Mouse (Mus musculus): ENCODE results near the gene Fdps. TPM values are rescaled to one million over a fixed set of nuclear protein-coding genes. Genes with fewer than 3 reads are reported as not detected.

Fdps gene
- polyA plus RNA-seq (2016; fragmentation: Nextera tagmentation; extraction: Ambion mirVana), result 247 and 249 TPM in 2 replicates

DNA sequence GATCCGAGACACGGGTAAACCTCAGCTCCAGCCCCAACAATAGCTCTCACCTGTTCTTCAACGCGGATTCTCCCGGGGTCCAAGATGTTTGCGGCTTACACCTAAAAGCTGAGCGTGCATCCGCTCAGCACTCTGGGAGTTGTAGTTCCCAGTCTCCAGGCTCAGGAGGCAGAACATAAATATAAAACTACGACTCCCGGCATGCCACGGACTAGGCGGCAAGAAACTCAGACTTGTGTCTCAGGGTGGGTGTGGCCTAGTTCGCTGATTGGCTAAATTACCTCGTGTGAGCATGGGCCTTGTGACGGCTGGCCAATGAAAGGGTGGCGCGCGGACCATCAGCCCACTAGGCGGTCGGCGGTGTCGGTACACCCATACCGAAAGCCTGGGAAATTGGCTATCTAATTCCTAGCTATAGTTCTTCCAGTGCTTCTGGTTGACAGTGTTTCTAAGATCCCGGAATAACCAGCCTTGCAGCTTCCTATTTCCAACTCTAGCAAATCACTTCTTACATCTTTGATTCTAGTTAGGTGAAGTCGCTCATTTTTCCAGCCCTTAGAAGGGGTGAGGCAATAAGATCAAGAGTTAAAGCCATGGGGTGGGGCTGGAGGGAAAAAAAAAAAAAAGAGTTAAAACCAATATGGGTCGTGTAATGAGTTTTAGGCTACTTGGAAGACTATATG, at the start of gene Fdps:
TSS of gene Fdps (minus strand) at position 148 of the 683 bp plus-strand sequence.
- H3K9me3 ChIP-seq, result no peaks in the 10 kb centered on the region
- ATAC-seq (ENCODE audit: insufficient number of reproducible peaks, insufficient read depth, low FRiP score, low TSS enrichment, low read depth), result peak; percentile 98
- H3K4me3 ChIP-seq (replicated peaks), result peak within 1 kb of the TSS; percentile 76
- peak within 1 kb of the TSS; percentile 92 for H3K4me2 ChIP-seq
- H3K4me1 ChIP-seq (replicated peaks), result peaks cover 22% of the 10 kb centered on the region
- peak within 1 kb of the TSS; percentile 73 for H3K9ac ChIP-seq (replicated peaks)
- peaks cover 28% of the 10 kb centered on the region for H3K36me3 ChIP-seq
- H3K27me3 ChIP-seq, result no peaks in the 10 kb centered on the region
- under 1% methylated on average over 26 of the region's 26 CpGs for WGBS
- peak within 1 kb of the TSS; percentile 80 for H3K27ac ChIP-seq

DNA sequence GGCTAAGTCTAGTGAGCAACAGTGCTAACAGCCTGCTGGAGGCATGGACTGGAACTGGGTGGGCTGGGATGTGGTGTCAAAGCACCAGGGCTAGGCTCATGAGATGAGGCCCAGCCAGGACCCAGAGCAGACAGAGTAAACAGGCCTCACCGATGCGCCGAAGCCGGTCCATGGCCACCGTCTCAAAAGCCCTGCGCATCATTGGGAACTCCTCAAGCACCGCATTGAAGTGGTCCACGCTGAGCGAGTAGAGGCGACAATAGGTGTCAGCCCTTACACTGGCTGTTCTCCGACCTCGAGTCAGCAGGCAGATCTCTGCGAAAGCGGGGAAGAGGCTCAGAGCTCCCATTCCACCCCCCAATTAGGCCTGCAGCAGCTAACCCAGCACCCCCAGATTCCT, 46.8 kb upstream of the Fdps start:
- no peak overlapping the region for H3K27ac ChIP-seq
- no peaks in the 10 kb centered on the region for H3K9me3 ChIP-seq
- H3K36me3 ChIP-seq, result no peaks in the 10 kb centered on the region
- peaks cover 74% of the 10 kb centered on the region for H3K27me3 ChIP-seq
- 72% methylated on average over 14 of the region's 14 CpGs for WGBS
- no peak for ATAC-seq (ENCODE audit: insufficient number of reproducible peaks, insufficient read depth, low FRiP score, low TSS enrichment, low read depth)
- no peak overlapping the region for H3K9ac ChIP-seq (replicated peaks)
- no peak overlapping the region for H3K4me3 ChIP-seq (replicated peaks)
- H3K4me1 ChIP-seq (replicated peaks), result peaks cover 9% of the 10 kb centered on the region
- peak overlapping the region; percentile 58 for H3K4me2 ChIP-seq

DNA sequence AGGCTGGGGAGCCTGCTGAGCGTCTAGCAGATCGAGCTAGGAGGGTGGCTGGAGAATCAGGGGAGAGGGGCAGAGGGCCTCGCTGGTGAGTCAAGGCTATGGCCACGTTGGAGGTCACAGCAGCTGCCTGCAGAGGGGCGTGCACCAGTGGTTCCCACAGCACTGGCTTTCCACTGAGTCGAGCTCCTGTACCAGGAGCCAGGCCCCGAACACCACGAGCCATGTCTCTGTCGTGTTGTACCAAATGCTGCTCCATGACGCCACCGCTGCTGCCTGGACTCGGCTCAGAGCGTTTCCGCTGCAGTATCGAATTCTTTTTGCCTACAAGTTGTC, 46.2 kb upstream of the Fdps start:
- H3K4me3 ChIP-seq (replicated peaks), result peak overlapping the region; percentile 29
- H3K36me3 ChIP-seq, result no peaks in the 10 kb centered on the region
- ATAC-seq (ENCODE audit: insufficient number of reproducible peaks, insufficient read depth, low FRiP score, low TSS enrichment, low read depth), result no peak
- WGBS, result 6% methylated on average over 15 of the region's 15 CpGs
- H3K9ac ChIP-seq (replicated peaks), result peak overlapping the region; percentile 24; the same call in 1 of the 2 replicates
- H3K9me3 ChIP-seq, result no peaks in the 10 kb centered on the region
- peaks cover 9% of the 10 kb centered on the region for H3K4me1 ChIP-seq (replicated peaks)
- H3K27ac ChIP-seq, result no peak overlapping the region
- peak overlapping the region; percentile 58 for H3K4me2 ChIP-seq
- peaks cover 73% of the 10 kb centered on the region for H3K27me3 ChIP-seq

DNA sequence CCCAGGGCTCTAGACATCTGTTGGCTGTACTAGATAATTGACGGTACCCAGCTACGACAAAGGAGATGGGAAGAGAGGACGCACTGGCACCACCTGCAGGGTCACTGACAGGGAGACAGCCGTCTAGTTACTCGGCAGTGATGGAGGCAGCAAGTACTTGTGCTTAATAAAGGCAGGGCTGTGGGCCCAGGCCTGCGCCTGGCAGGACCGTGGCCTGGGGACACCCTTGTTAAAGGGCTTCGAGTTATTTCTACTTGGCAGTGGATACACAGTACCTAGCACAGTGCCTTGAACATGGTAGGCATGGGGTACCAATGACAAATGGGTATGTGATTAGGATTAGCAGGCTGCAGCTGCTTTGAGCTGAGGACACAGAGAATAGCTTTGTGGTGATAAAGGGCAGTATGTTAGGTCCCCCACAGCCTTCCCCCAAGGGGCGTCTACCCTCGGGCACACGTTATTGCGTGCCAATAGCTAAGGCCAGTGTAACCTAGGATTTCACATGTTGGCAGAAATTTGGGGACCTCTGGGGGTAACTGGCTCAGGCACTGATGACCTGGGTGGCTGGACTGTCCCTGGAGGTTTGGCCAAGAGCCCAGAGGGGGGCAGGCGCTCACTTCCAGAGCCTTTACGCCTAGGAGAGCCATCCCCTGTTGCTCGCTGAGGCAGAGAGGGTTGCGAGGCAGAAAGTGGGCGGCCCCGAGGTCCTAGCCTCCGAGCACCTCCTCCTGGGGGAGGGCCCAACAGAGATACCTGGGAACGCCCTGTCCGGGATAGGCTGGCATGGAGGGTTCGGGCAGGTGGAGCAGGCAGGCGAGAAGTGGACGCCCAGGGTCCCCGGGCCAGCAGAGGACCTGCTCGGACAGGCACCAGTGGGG, 45.6 kb upstream of the Fdps start:
- Histone ChIP-seq H3K27ac (no peak overlapping the region), H3K27me3 (peaks cover 67% of the 10 kb centered on the region), H3K36me3 (no peaks in the 10 kb centered on the region), H3K4me3 (replicated peaks) (peak overlapping the region; percentile 29), H3K9ac (replicated peaks) (peak overlapping the region; percentile 24; the same call in 1 of the 2 replicates), H3K4me1 (replicated peaks) (peaks cover 9% of the 10 kb centered on the region), H3K9me3 (no peaks in the 10 kb centered on the region), H3K4me2 (peak overlapping the region; percentile 58)
- peak; percentile 34; the same call in 1 of the 2 replicates for ATAC-seq (ENCODE audit: insufficient number of reproducible peaks, insufficient read depth, low FRiP score, low TSS enrichment, low read depth)
- 22% methylated on average over 26 of the region's 26 CpGs for WGBS

DNA sequence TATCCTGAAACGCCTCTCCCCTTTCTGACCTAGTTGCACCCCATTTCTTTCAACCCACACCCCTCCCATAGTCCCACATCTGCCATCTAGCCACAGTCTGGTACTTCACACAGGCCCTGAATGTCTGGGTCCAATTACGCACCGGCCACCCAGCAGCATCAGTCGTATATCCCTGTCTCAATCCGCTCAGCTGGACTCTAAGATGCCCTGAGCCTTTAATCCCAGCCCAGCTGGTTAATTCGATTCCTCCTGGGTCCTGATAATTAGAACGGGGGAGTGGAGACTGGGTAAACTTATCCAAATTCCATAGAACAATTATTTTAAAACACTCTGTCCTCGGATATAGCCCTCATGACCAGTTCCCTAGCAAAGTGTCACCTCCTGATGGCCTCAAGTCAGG, 43.8 kb upstream of the Fdps start:
- Histone ChIP-seq H3K4me1 (replicated peaks) (peaks cover 9% of the 10 kb centered on the region), H3K4me2 (no peak overlapping the region), H3K9ac (replicated peaks) (no peak overlapping the region), H3K9me3 (no peaks in the 10 kb centered on the region), H3K36me3 (no peaks in the 10 kb centered on the region), H3K4me3 (replicated peaks) (no peak overlapping the region), H3K27ac (no peak overlapping the region), H3K27me3 (peaks cover 53% of the 10 kb centered on the region)
- ATAC-seq (ENCODE audit: insufficient number of reproducible peaks, insufficient read depth, low FRiP score, low TSS enrichment, low read depth), result no peak
- WGBS, result 27% methylated on average over 8 of the region's 8 CpGs

DNA sequence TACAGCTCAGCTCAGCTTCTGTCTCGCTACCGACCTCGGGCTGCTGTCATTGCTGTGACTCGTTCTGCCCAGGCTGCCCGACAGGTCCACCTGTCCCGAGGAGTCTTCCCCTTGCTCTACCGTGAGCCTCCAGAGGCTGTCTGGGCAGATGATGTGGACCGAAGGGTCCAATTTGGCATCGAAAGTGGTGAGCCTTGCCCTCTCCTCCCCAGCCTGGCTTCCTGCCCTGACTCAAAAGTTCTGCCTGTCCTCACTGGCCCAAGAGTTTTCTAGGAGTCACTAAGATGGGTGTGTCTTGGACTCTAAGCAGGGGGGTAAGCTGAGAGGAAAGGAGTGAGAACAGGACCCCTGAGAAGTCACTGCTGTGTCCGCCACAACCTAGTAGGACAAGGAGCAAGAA, 43.1 kb upstream of the Fdps start:
- ATAC-seq (ENCODE audit: insufficient number of reproducible peaks, insufficient read depth, low FRiP score, low TSS enrichment, low read depth), result no peak
- H3K9me3 ChIP-seq, result no peaks in the 10 kb centered on the region
- H3K4me1 ChIP-seq (replicated peaks), result peaks cover 9% of the 10 kb centered on the region
- H3K4me2 ChIP-seq, result no peak overlapping the region
- no peak overlapping the region for H3K27ac ChIP-seq
- 66% methylated on average over 10 of the region's 10 CpGs for whole genome bisulfite sequencing
- H3K27me3 ChIP-seq, result peaks cover 46% of the 10 kb centered on the region
- H3K36me3 ChIP-seq, result no peaks in the 10 kb centered on the region
- H3K4me3 ChIP-seq (replicated peaks), result no peak overlapping the region
- H3K9ac ChIP-seq (replicated peaks), result no peak overlapping the region

DNA sequence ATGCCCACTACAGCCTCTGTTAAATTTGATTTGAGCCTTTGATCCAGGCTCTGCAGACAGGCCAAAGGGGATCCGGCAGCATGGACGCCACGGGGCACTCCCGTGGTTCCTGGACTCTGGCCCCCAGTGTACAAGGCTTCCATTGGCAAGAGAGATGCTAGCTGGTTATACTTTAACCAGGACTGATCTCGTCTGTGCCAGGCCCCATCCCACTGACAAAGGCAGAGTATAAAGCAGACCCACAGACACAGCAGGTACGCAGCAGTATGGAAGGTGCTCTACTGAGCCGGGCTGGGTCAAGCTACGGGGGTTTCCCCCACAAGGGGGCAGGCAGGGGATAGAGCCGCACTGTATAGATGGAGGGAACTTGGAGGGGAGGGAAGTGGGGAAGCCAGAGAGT, 34.6 kb upstream of the Fdps start:
- no peak for ATAC-seq (ENCODE audit: insufficient number of reproducible peaks, insufficient read depth, low FRiP score, low TSS enrichment, low read depth)

DNA sequence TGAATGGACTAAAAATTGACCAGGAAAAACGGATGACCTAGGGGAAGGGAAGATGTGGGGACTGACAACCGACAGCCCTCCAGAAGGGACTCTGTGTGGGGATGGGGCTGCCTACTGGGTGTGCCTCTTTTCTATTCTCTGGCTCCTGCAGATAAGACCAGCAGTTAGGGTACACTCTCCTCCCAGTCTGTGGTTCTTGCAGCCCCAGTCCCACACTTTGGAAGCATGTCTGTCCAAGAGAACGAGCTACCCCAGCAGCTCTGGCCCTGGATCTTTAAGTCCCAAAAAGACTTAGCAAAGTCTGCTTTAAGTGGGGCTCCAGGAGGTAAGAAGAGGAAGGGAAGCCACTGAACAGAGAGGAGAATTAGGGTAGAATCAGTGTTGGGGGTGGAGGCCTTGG, 34.2 kb upstream of the Fdps start, which contains the start of gene Pklr:
TSS of gene Pklr (plus strand) at position 185 of the 400 bp plus-strand sequence.
- Histone ChIP-seq H3K4me1 (replicated peaks) (peaks cover 7% of the 10 kb centered on the region), H3K4me3 (replicated peaks) (no peak within 1 kb of the TSS), H3K36me3 (no peaks in the 10 kb centered on the region), H3K9ac (replicated peaks) (no peak within 1 kb of the TSS), H3K27me3 (peaks cover 27% of the 10 kb centered on the region), H3K9me3 (no peaks in the 10 kb centered on the region), H3K27ac (no peak within 1 kb of the TSS), H3K4me2 (no peak within 1 kb of the TSS)
- 62% methylated on average over 3 of the region's 3 CpGs for WGBS
- no peak for ATAC-seq (ENCODE audit: insufficient number of reproducible peaks, insufficient read depth, low FRiP score, low TSS enrichment, low read depth)

More for the DNA sequence above, 34.6 kb upstream of the Fdps start:
- no peak overlapping the region for H3K4me3 ChIP-seq (replicated peaks)
- H3K27ac ChIP-seq, result no peak overlapping the region
- H3K36me3 ChIP-seq, result no peaks in the 10 kb centered on the region
- WGBS, result 48% methylated on average over 9 of the region's 9 CpGs
- H3K4me1 ChIP-seq (replicated peaks), result peaks cover 7% of the 10 kb centered on the region
- H3K9ac ChIP-seq (replicated peaks), result no peak overlapping the region
- no peaks in the 10 kb centered on the region for H3K9me3 ChIP-seq
- H3K4me2 ChIP-seq, result no peak overlapping the region
- H3K27me3 ChIP-seq, result peaks cover 27% of the 10 kb centered on the region

DNA sequence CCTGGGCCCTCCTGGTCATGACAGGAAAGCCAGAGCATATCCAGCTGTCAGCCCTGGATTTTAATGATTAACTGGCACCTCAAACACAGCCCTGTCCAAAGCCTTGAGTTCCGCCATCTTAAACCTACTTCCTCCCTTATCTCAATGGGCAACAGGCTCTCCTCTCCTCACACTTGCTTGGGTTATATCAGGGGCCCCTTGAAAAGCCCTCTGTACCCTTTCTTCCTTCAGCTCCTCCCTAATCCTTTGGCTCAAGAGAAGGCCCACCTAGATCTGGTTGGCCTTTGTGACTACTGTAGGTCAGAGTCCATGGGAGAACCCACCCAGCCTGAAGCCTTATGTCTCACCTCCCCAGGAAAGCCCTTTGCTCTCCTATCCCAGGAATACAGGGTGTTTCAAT, 32.0 kb upstream of the Fdps start:
- Histone ChIP-seq H3K27me3 (peaks cover 27% of the 10 kb centered on the region), H3K27ac (no peak overlapping the region)
- no peak for ATAC-seq (ENCODE audit: insufficient number of reproducible peaks, insufficient read depth, low FRiP score, low TSS enrichment, low read depth)

DNA sequence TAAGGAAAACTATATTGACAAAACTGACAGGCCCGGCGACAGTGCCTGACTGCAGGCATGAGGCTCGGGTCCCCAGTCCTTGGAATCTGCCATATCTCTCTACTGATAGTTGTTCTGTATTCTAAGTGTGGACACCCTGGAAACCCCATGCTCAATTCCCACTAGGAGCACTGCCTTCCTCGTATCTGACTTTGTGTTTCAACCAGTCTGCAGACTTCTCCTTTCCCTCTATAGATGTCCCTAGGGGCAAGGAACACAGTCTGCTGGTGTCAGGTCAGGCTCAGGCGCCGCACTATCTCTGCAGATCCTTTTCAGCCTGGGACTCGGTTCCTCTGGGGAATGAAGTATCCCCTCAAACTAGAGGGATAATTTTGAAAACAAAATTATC, 31.3 kb upstream of the Fdps start:
- Histone ChIP-seq H3K9ac (replicated peaks) (no peak overlapping the region), H3K9me3 (no peaks in the 10 kb centered on the region), H3K36me3 (no peaks in the 10 kb centered on the region), H3K27me3 (peaks cover 27% of the 10 kb centered on the region), H3K4me3 (replicated peaks) (no peak overlapping the region), H3K27ac (no peak overlapping the region), H3K4me1 (replicated peaks) (peaks cover 7% of the 10 kb centered on the region), H3K4me2 (no peak overlapping the region)
- no peak for ATAC-seq (ENCODE audit: insufficient number of reproducible peaks, insufficient read depth, low FRiP score, low TSS enrichment, low read depth)
- 80% methylated on average over 7 of the region's 7 CpGs for WGBS

More for the DNA sequence above, 32.0 kb upstream of the Fdps start:
- Histone ChIP-seq H3K4me3 (replicated peaks) (no peak overlapping the region), H3K9me3 (no peaks in the 10 kb centered on the region), H3K4me2 (no peak overlapping the region), H3K9ac (replicated peaks) (no peak overlapping the region), H3K4me1 (replicated peaks) (peaks cover 7% of the 10 kb centered on the region), H3K36me3 (no peaks in the 10 kb centered on the region)
- WGBS, result 82% methylated on average over 1 of the region's 1 CpGs

DNA sequence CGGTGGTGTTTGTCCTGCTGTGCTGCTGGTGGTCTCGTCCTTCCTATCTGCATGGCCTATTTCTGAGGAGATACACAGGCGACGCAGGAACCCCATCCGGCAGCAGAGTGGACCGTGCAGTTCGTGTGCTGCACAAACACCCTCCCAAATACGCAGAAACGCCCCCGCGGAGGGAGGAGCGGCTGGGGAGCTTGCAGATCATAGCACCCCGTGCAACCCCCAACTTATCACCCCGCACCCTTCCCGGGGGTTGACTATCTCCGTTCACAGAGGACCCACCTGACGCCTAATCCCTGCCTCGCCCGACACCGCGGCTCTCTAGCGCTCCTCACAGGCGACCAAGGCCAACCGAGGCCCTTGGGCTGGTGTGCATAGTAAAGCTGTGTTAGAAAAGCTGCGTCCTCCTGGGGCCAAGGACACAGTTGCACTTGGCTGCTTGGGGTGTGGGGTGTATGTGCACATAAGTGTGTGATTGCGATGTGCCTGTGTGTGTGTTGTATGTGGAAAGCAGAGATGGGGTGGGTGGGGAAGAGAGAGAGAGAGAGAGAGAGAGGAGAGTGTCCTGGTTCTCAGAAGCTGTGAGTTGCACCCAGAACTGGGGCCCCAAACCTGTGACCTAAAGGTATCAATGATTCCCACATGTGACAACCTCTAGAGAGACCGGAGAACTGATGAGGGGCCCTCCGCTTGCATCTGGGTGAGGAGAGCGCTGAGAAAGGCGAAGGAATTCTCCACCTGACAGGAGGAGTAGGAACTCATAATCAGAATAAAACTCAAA, 30.7 kb upstream of the Fdps start:
- WGBS, result 15% methylated on average over 30 of the region's 30 CpGs
- ATAC-seq (ENCODE audit: insufficient number of reproducible peaks, insufficient read depth, low FRiP score, low TSS enrichment, low read depth), result 0 out of 2 replicates have a peak, but pooled peaks have one; percentile 42
- Histone ChIP-seq H3K27me3 (peaks cover 27% of the 10 kb centered on the region), H3K36me3 (no peaks in the 10 kb centered on the region), H3K27ac (no peak overlapping the region), H3K4me2 (peak overlapping the region; percentile 59), H3K4me3 (replicated peaks) (peak overlapping the region; percentile 36), H3K4me1 (replicated peaks) (peaks cover 7% of the 10 kb centered on the region), H3K9ac (replicated peaks) (peak overlapping the region; percentile 45), H3K9me3 (no peaks in the 10 kb centered on the region)

Data from limb, embryonic 12.5 days (tissue).